Mouse (Mus musculus) bone marrow, adult 2 months (tissue): ENCODE results near the gene Mrpl27.

Source experiments
- CTCF ChIP-seq: fragments of 200-500 bp; IDR thresholded peaks from 2 replicates; pipeline ENCODE4 v1.5.1; 2011; ENCODE audit warnings: low read length, control low read depth; ENCODE audit not compliant: control insufficient read depth, insufficient read depth
- POLR2A ChIP-seq: fragments of 200-500 bp; IDR thresholded peaks from 2 replicates; pipeline ENCODE4 v1.6.1; 2011; ENCODE audit warnings: low read depth, mild to moderate bottlenecking, control low read depth, low read length, borderline replicate concordance; ENCODE audit not compliant: control insufficient read depth

- TF ChIP-seq CTCF (no peak), POLR2A (no peak)
These were observed 21.9 kb downstream of the Mrpl27 start for GRCm38 (mm10) chr11:94675446-94675845.
